Mouse (Mus musculus): ENCODE data around the gene Nadk. TPM values are rescaled to one million over a fixed set of nuclear protein-coding genes. Genes with fewer than 3 reads are reported as not detected.

Nadk gene
- polyA plus RNA-seq, 1 experiment from 2014 or later: 110 TPM

DNA sequence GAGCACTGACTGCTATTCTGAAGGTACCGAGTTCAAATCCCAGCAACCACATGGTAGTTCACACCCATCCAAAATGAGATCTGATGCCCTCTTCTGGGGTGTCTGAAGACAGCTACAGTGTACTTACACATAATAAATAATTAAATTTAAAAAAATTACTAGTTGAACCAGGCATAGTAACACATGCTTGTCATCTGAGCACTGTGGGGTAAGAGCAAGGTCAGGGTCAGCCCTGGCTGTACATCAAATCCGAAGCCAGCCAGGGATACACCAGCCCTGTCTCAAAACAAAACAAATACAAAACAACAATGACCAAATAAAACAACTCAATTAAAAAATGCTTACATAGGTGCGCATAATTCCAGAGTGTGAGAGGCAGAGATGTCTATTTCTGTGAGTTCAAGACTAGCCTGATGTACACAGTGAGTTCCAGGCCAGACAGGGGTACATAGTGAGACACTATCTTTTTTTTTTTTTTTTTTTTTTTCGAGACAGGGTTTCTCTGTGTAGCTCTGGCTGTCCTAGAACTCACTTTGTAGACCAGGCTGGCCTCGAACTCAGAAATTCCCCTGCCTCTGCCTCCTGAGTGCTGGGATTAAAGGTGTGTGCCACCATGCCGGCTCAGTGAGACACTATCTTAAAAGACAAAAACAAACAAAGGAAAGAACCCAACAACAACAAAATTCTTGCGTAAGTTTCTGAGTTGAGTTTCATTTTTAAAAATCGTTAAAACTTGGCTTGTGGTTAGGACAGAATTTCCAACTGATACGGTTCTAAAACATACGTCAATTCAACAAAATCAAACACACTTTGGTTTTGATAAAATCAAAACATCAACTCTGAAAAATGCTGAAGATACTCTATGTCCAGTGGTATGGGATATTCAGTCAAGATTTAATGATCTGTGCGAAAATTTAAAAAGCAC lies 38.0 kb downstream of the Nadk start:
- Histone ChIP-seq H3K4me3 (ENCODE audit: low read depth, low read length) (peak overlapping the region; percentile 93), H3K4me2 (ENCODE audit: low read depth, low read length) (peak overlapping the region; percentile 90; the same call in 1 of the 2 replicates), H3K36me3 (replicated peaks; ENCODE audit: control insufficient read depth, insufficient read depth, low read depth, low read length) (no peaks in the 10 kb centered on the region; the same call in 1 of the 2 replicates), H3K9ac (replicated peaks; ENCODE audit: low read length) (no peak overlapping the region), H3K9me3 (replicated peaks; ENCODE audit: control insufficient read depth, low read length) (no peaks in the 10 kb centered on the region), H3K27ac (replicated peaks; ENCODE audit: low read depth, low read length) (no peak overlapping the region), H3K4me1 (ENCODE audit: control insufficient read depth, insufficient read depth, low read length) (no peaks in the 10 kb centered on the region), H3K27me3 (ENCODE audit: control insufficient read depth, insufficient read depth, low read length) (no peaks in the 10 kb centered on the region)
- 88% methylated on average over 10 of the region's 11 CpGs for WGBS
- ATAC-seq (replicated peaks; ENCODE audit: insufficient number of reproducible peaks, low FRiP score, low TSS enrichment, low read depth): no peak
- no peak for DNase-seq (ENCODE audit: low spot score)

DNA sequence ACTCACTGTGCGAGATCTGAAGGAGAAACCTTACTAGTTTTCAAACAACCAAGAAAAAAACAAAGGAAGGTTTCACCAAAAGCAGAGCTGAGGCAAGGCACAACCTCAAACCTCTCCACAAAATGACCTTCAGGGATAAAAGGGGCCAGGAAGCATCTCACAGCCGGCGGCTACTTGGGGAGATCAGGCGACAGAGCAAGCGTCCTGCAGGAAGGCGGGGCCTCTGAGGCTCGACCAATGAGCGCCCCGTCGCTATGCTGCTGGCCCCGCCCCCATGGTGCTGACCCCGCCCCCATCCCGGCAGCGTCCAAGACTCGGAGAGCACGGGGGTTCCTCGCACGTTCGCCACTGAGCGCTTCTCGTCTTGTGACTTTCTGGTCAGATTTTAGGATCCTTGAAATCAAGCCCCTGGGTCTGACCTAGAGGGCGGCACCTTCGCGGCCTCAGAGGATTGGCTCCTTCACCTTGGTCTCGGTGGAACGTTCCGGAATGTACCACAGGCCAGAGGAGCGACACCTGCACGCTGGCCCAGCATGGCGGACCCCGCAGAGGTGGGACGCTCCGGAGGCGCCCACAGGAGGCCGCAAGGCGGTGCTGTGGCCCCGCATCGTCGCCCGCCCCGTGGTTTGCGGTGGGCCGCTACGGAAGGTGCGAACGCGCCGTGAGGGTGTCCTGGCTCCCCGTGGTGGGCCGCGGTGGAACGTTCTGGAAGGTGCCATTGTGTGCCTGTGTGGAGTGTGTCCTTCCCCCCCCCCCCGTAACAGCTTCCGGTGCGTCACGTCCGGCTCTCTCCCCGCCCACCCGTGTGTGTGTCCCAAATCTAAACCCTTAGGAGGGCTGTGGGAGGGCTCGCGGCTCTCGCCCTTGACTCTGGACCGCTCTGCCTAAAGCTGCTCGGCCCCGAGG lies 39.2 kb downstream of the Nadk start, which contains the start of gene Slc35e2:
Gene Slc35e2, plus strand, starts transcription at position 326 of the 906 bp plus-strand sequence.
- H3K36me3 ChIP-seq (replicated peaks; ENCODE audit: control insufficient read depth, insufficient read depth, low read depth, low read length): no peaks in the 10 kb centered on the region; the same call in 1 of the 2 replicates
- DNase-seq (ENCODE audit: low spot score) (peak; percentile 95), ATAC-seq (replicated peaks; ENCODE audit: insufficient number of reproducible peaks, low FRiP score, low TSS enrichment, low read depth) (peak; percentile 94)
- no peaks in the 10 kb centered on the region for H3K27me3 ChIP-seq (ENCODE audit: control insufficient read depth, insufficient read depth, low read length)
- under 1% methylated on average over 56 of the region's 65 CpGs for WGBS
- peak within 1 kb of the TSS; percentile 93 for H3K4me3 ChIP-seq (ENCODE audit: low read depth, low read length)
- no peaks in the 10 kb centered on the region for H3K4me1 ChIP-seq (ENCODE audit: control insufficient read depth, insufficient read depth, low read length)
- H3K9me3 ChIP-seq (replicated peaks; ENCODE audit: control insufficient read depth, low read length): no peaks in the 10 kb centered on the region
- H3K4me2 ChIP-seq (ENCODE audit: low read depth, low read length): peak within 1 kb of the TSS; percentile 90
- H3K27ac ChIP-seq (replicated peaks; ENCODE audit: low read depth, low read length): peak within 1 kb of the TSS; percentile 99
- H3K9ac ChIP-seq (replicated peaks; ENCODE audit: low read length): peak within 1 kb of the TSS; percentile 94

DNA sequence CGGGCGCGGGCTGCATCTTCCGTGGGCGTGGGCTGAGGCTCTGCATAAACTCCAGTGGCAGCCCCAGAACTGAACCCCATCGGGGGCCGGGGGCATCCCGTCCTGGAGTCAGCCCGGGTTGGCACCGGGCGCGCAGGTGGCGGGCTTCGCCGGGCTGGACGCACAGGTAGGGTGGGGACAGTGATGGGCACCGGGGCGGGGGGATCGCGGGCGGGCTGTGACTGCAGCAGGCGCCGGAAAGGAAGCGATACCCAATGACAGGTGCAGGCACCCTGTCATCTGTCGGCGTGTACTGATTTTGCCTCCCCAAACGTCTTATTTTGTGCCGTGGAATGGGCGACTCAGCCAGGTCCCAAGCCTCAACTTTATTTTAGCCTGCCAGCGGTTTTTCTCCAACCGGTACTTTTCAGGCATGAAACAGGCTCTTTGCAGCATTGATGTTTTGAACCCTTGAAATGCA lies 39.8 kb downstream of the Nadk start:
- Histone ChIP-seq H3K36me3 (replicated peaks; ENCODE audit: control insufficient read depth, insufficient read depth, low read depth, low read length) (no peaks in the 10 kb centered on the region; the same call in 1 of the 2 replicates), H3K27me3 (ENCODE audit: control insufficient read depth, insufficient read depth, low read length) (no peaks in the 10 kb centered on the region), H3K9ac (replicated peaks; ENCODE audit: low read length) (peak overlapping the region; percentile 94), H3K4me2 (ENCODE audit: low read depth, low read length) (peak overlapping the region; percentile 90), H3K27ac (replicated peaks; ENCODE audit: low read depth, low read length) (peak overlapping the region; percentile 99), H3K4me1 (ENCODE audit: control insufficient read depth, insufficient read depth, low read length) (no peaks in the 10 kb centered on the region), H3K4me3 (ENCODE audit: low read depth, low read length) (peak overlapping the region; percentile 93), H3K9me3 (replicated peaks; ENCODE audit: control insufficient read depth, low read length) (no peaks in the 10 kb centered on the region)
- no peak for ATAC-seq (replicated peaks; ENCODE audit: insufficient number of reproducible peaks, low FRiP score, low TSS enrichment, low read depth)
- DNase-seq (ENCODE audit: low spot score): no peak
- under 1% methylated on average over 30 of the region's 31 CpGs for WGBS

DNA sequence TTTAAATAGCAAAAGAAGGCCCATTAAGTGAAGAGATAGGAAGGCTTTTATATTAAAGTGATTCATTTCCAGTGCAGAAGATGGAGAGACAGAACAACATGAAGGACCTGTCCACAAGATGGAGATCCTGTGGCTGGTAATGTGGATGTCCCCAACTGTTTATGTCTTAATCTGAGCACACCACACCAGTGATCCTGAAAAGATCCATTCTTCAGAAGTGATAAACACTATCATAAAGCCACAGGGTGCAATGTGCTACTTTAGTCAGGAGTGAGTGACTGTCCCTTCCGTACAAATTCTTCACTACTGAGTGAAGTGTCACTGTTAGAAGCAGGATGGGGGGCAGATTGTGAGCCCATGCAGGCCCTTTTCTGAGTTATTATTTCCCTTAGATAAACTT lies 40.6 kb downstream of the Nadk start:
- 86% methylated on average over 1 of the region's 1 CpGs for WGBS
- ATAC-seq (replicated peaks; ENCODE audit: insufficient number of reproducible peaks, low FRiP score, low TSS enrichment, low read depth) (no peak), DNase-seq (ENCODE audit: low spot score) (no peak)
- H3K9ac ChIP-seq (replicated peaks; ENCODE audit: low read length): no peak overlapping the region
- H3K9me3 ChIP-seq (replicated peaks; ENCODE audit: control insufficient read depth, low read length): no peaks in the 10 kb centered on the region
- H3K27me3 ChIP-seq (ENCODE audit: control insufficient read depth, insufficient read depth, low read length): no peaks in the 10 kb centered on the region
- H3K4me1 ChIP-seq (ENCODE audit: control insufficient read depth, insufficient read depth, low read length): no peaks in the 10 kb centered on the region
- no peak overlapping the region for H3K27ac ChIP-seq (replicated peaks; ENCODE audit: low read depth, low read length)
- no peak overlapping the region for H3K4me3 ChIP-seq (ENCODE audit: low read depth, low read length)
- H3K36me3 ChIP-seq (replicated peaks; ENCODE audit: control insufficient read depth, insufficient read depth, low read depth, low read length): no peaks in the 10 kb centered on the region; the same call in 1 of the 2 replicates
- H3K4me2 ChIP-seq (ENCODE audit: low read depth, low read length): no peak overlapping the region; the same call in 1 of the 2 replicates

DNA sequence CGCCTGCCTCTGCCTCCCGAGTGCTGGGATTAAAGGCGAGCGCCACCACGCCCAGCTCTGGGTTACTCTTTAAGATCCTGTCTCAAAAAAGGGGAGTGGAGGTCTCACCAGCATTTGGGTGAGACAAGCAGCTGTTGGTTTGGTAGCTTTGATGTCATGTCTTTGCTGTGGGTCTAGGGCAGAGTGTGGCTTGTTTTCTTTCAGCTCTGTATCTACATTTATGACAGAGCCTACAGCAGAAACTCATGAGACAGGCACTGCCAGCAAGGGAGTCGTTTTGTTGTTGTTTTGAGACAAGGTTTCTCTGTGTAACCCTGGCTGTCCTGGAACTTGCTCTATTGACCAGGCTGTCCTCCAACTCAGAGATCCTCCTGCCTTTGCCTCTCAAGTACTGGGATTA lies 41.6 kb downstream of the Nadk start:
- Histone ChIP-seq H3K4me2 (ENCODE audit: low read depth, low read length) (no peak overlapping the region), H3K4me1 (ENCODE audit: control insufficient read depth, insufficient read depth, low read length) (no peaks in the 10 kb centered on the region), H3K27me3 (ENCODE audit: control insufficient read depth, insufficient read depth, low read length) (no peaks in the 10 kb centered on the region), H3K9ac (replicated peaks; ENCODE audit: low read length) (no peak overlapping the region), H3K9me3 (replicated peaks; ENCODE audit: control insufficient read depth, low read length) (no peaks in the 10 kb centered on the region), H3K27ac (replicated peaks; ENCODE audit: low read depth, low read length) (no peak overlapping the region), H3K4me3 (ENCODE audit: low read depth, low read length) (no peak overlapping the region), H3K36me3 (replicated peaks; ENCODE audit: control insufficient read depth, insufficient read depth, low read depth, low read length) (no peaks in the 10 kb centered on the region; the same call in 1 of the 2 replicates)
- WGBS: 97% methylated on average over 6 of the region's 6 CpGs
- ATAC-seq (replicated peaks; ENCODE audit: insufficient number of reproducible peaks, low FRiP score, low TSS enrichment, low read depth): no peak
- no peak for DNase-seq (ENCODE audit: low spot score)

DNA sequence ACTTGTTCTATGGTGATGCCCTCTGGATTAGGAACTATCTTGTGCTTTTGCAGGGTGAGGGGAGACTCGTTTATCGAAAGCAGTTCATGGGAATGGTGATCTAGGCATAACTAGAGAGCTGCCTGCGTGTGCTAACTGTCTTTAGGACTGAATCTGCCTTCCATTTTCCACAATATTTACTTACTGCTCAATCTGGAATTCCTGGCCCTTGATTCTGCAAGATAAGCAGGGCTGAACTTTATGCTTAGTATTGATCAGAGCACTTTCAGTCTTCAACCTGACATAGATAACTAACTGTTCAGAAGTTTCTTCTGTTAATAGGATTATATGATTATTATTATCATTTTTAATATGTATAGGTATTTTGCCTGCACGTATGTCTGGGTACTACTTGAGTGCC lies 43.0 kb downstream of the Nadk start:
- H3K27me3 ChIP-seq (ENCODE audit: control insufficient read depth, insufficient read depth, low read length): no peaks in the 10 kb centered on the region

DNA sequence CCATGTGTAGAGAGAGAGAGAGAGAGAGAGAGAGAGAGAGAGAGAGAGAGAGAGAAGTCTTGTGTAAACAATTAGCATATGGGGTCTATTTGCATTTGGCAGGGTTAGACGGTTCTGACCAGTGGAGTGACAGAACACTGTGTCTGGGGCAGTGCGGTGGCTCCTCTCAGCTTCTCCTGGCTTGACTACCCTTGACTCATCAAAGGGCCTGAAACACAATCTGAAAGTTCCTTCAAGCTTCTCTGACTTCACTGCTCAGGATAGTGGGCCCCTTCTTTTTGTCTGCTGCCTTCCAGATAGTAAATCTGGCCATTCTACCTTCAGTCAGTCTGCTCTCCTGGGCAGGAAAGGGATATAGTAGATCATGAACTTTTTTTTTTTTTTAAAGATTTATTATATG lies 44.6 kb downstream of the Nadk start:
- H3K36me3 ChIP-seq (replicated peaks; ENCODE audit: control insufficient read depth, insufficient read depth, low read depth, low read length): no peaks in the 10 kb centered on the region; the same call in 1 of the 2 replicates
- no peaks in the 10 kb centered on the region for H3K27me3 ChIP-seq (ENCODE audit: control insufficient read depth, insufficient read depth, low read length)
- H3K9me3 ChIP-seq (replicated peaks; ENCODE audit: control insufficient read depth, low read length): no peaks in the 10 kb centered on the region
- H3K4me3 ChIP-seq (ENCODE audit: low read depth, low read length): no peak overlapping the region
- no peak overlapping the region for H3K27ac ChIP-seq (replicated peaks; ENCODE audit: low read depth, low read length)
- H3K4me1 ChIP-seq (ENCODE audit: control insufficient read depth, insufficient read depth, low read length): no peaks in the 10 kb centered on the region
- 71% methylated on average over 2 of the region's 2 CpGs for WGBS
- no peak overlapping the region for H3K4me2 ChIP-seq (ENCODE audit: low read depth, low read length)
- no peak for ATAC-seq (replicated peaks; ENCODE audit: insufficient number of reproducible peaks, low FRiP score, low TSS enrichment, low read depth)
- no peak for DNase-seq (ENCODE audit: low spot score)
- no peak overlapping the region for H3K9ac ChIP-seq (replicated peaks; ENCODE audit: low read length)

More for the DNA sequence above, 43.0 kb downstream of the Nadk start:
- H3K4me1 ChIP-seq (ENCODE audit: control insufficient read depth, insufficient read depth, low read length): no peaks in the 10 kb centered on the region
- DNase-seq (ENCODE audit: low spot score): no peak
- WGBS: 88% methylated on average over 4 of the region's 4 CpGs
- ATAC-seq (replicated peaks; ENCODE audit: insufficient number of reproducible peaks, low FRiP score, low TSS enrichment, low read depth): no peak
- no peak overlapping the region for H3K9ac ChIP-seq (replicated peaks; ENCODE audit: low read length)
- no peak overlapping the region for H3K27ac ChIP-seq (replicated peaks; ENCODE audit: low read depth, low read length)
- no peak overlapping the region for H3K4me3 ChIP-seq (ENCODE audit: low read depth, low read length)
- no peak overlapping the region for H3K4me2 ChIP-seq (ENCODE audit: low read depth, low read length)
- no peaks in the 10 kb centered on the region; the same call in 1 of the 2 replicates for H3K36me3 ChIP-seq (replicated peaks; ENCODE audit: control insufficient read depth, insufficient read depth, low read depth, low read length)
- H3K9me3 ChIP-seq (replicated peaks; ENCODE audit: control insufficient read depth, low read length): no peaks in the 10 kb centered on the region
